Mouse (Mus musculus) urinary bladder, postnatal 36 days (tissue): ENCODE measurements around the gene Gsto2.

ENCODE experiments used
- DNase-seq, 2 experiments: peaks; one replicate each; pipeline ENCODE4 v3.0.0; 2022; ENCODE audit warnings: low spot score in 2 of 2, mixed read lengths in 1 of 2

Gene Gsto2

DNA sequence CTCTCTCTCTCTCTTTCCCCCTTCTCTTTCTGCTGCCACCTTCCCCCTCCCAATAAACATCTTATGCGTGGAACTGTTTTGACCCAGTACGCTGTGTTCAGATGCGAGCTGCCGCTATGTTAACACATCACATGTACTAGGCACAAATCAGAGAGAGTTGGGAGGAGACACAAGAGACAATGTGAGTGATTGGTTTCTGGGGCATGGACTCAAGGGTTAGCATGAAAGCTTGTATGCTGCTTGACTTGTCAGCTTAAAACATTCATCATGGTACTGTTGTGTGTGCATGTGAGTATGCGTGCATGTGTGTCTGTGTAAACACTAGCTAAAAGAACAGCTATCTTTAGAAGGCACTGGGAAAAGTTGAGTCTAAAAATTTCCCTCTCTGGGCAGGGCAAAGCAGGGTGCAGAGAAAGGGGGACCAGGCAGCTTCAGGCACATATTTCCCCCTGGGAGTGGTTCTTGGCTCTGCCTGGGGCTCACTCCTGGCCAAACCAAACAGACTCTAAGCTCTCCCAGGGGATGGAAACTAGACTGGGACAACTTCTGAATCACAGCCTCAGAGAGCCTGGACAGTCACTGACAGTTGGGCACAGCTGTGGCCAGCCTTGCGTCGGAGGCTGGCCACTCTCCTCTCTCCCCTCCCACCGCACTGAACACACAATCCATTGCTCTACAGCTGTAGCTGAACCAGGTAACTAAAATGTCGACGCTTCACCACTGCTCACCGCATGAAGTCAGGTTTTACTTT lies 26.4 kb downstream of the Gsto2 start:
- no peak for DNase-seq

DNA sequence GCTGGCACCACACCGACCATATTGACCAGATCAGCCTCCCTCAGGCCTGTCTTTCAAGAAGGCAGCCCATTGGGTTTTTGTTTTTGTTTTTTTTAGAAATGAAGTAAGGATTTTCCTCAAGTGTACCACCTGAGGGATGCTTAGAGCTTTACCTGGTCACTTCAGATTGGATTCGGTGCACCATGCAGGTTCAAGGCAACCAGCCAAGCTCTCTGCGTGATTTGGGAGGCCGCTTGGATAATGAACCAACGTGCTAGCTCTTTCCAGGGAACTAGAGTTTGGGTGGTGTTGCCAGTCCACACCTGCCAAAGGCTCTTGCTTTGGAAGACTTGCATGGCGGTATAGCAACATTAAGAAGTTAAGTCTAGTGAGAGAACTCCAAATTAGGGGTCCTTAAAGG lies 27.8 kb downstream of the Gsto2 start:
- DNase-seq, result no peak

DNA sequence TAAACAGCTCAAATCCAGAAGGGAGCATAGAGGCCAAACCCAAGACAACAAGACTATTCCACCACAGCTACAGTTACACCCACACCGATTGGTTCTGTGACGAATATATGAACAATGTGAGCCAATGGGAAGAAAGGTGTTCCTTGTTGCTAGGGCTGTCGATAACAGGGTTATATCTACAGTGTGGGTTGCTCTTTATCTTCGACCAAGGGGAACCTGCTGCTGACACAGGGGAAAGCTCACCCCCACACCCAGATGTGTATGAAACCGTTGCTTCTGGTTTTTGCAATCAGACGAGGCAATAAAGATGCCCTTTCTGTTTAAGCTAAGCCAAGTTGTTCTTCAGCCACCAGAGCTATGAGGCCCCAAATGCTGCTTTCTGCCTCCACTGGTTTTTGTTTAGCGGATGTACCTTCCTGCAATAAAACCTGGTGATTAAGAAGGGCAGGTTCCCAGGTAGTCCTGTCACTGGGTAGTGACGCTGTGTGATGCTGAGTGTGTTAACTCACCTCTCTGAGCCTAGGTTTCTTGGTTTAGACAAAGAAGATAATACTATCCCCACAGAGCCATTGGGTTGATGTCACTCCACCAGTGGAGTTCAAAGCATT lies 33.2 kb downstream of the Gsto2 start:
- DNase-seq, result no peak

DNA sequence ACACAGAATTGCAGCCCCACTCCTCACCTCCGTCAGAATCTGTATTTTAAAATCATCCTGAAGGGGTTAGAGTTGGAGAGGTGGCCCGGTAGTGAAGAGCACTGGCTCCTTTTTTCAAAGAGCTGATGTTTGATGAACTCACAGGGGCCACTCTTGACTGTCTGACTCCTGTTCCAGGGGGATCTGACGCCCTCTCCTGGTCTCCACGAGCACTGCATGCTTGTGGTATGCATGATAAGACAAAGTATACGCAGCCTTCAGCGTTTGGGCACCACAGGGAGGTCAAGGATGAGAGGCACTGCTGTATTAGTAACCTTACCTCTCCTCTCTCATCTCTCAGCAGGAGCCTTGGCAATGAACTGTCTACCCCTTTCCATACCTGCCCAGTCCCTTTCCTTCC lies 34.7 kb downstream of the Gsto2 start:
- no peak for DNase-seq

DNA sequence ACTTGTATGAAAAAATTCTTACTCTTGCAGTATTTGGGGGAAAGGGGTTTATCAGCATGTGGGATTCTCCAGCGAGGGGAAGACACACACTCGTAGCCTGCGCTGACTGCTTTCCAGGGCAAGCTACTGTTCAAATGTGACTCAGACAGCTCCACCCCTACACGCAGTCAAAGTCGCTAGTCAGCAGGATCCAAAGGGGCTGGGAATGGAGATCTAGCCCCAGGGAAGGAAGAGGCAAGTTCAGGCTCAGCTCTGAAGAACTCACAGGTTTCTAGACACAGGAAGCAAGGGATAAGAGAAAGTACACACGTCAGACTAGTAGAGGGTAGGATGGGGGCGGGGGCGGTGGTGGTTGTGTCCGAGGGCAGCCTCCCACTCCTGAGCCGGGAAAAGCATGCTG lies 35.2 kb downstream of the Gsto2 start:
- DNase-seq, result no peak

DNA sequence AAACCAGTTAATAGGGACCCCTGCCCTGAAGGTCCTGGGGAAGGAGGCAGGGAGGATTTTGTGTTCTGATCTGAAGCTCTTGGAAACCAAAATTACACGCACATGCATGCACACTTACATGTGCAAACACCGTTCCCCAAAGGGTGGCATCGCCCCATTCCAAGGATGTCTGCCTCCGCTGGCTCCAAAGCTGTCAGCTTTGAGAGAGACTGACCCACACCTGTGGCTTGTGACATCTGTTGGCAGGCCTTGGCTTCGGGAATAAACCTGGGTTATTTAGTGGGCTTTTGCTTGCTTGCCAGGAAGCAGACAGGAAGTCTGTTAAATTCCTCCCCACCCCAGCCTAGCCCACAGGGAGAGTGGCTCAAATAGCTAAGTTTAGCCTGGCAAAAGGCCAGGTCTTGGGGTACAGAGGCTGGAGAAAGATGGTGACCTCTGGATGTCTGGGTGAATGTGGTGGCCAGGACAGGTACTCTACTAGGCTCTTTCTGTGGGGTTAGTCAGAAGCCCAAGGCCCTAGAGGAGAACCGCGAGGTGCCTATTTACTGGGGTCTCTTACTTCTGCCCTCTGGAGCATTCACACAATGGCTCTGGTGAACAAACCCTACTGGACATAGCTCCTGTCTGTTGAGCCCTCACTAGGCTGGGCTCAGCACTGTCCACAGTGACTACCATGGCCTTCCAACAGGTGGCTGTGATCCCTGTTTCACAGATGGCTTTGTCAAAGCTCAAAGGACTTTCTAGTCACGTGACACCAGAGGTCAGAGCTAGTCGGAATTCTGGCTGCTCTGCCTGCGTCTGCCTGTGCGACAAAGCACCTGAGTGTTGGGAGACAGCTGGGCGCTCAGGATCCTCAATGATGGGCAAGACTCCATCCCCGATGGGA lies 37.2 kb downstream of the Gsto2 start:
- DNase-seq, result no peak

DNA sequence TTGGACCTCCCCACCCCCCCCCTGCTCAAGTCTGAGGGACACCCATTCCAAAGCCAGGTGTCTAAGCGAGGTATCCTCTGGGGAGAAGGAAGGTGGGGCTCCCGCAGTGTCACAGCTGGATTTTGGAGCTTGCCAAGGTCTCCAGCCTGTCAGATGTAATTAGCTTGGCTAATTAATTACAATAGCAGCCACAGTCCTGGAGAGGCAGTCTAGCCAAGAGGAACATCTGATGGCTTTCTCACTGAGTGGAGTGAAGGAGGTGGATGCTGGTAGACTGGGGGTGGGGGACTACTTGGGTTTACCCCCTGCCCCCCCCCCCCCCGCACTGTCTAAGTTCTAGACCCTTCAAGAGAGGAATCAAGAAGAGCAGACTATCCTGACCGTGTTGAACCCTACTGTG lies 38.3 kb downstream of the Gsto2 start:
- DNase-seq, result no peak

DNA sequence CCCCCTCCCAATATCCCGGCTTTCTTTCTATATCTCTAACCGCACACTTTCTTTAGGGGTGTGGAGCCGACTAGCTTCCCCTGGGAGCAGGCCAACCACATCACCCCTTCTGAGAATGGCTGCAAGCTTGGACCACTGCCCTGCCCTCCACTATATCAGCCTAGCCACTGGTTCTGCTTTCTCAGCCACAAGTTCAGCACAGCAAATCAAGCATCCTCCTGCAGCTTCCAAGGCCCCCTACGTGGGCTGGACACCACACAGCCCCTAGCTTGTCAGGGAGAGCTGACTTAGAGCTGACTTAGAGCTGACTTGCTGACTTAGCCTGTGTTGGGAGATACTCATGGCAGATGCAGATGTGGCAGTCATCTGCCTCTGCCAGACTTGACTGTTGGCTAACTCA lies 39.7 kb downstream of the Gsto2 start:
- no peak for DNase-seq

DNA sequence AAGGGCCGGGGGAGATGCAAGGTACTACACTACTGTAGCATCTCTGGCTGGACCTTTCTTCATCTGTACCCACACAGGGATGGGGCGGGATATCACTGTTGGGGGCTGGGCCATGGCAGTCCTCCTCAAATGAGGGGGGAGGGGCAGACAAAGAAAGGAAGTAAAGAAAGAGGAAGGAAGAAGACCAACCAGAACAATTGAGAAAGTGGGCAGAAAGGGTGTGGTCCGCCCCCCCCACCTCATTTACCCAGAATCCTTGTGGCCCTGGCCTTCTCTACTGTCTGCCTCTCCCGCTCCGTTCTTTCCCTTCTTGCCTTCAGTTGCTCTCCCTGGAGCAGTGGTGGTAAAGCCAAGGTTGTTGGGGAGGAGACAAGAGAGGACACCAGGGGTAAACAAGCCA lies 40.3 kb downstream of the Gsto2 start:
- DNase-seq, result no peak

DNA sequence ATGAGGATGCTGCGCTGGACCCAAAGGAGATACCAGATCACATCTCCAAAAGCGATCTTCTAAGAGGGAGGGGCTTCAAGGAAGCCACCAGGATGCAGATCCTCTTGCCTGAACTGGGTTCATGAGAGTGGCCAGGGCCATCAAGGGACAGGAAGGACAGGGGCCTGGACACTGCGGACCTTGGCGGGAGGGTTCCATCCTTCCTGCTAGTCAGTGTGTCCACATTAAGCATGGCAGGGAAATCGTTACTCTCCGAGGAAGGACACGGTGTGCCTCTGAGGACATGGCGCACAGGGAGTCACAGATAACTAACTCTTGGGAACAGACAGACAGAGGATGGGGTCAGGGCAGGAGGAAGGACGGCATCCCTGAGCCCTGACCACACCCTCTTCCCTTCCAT lies 42.3 kb downstream of the Gsto2 start:
- no peak for DNase-seq

DNA sequence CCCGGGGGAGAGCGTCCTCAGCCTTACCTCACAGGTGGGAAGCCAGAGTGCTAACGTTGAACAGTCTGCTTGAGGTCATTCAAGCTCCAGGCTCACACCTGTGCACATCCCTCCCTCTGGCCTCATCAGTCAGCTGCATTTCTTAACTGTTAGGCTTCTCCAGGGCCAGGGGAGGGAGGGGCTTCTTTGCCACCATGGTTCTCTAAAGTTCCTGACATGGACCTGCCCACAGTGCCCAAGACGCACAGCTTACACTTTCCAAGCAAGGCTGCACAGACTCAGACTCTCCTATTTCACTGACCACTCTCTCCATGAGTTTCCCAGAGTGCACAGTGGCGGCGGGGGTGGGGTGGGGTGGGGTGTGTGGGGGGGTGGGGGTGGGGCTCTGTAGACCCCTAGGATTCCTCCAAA lies 43.6 kb downstream of the Gsto2 start:
- no peak for DNase-seq

DNA sequence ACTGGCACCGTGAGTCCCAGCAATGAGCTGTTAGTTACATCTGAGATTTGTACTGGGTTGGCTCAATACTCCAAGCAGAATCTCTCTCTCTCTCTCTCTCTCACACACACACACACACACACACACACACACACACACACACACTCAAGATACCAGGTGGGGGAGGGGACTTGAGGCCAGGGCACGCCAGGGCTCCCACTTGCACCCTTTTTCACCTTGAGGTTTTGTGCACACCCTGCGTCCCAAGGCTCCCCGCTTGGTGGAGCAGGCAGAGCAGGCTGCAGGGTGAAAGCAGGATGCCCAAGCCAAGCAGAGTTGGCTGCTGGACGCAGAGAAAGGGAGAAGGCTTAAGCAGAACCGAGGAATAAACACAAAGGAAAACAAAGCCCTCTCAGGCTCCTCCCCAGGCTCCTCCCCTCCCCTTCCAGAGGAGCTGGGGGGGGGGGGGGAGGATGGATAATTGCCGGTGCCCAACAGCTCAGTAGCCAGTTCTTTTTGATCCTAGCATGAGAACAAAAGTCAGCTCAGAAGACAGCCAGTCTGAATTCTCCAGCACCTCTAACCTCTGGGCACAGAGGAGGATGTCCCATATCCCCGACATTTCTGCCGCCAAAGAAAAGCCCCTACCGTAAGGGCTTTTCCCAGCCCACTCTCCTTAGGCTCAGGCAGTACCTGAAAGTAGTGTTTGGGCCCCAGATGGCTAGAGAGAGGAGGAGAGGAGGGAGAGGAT lies 44.2 kb downstream of the Gsto2 start:
- no peak for DNase-seq

DNA sequence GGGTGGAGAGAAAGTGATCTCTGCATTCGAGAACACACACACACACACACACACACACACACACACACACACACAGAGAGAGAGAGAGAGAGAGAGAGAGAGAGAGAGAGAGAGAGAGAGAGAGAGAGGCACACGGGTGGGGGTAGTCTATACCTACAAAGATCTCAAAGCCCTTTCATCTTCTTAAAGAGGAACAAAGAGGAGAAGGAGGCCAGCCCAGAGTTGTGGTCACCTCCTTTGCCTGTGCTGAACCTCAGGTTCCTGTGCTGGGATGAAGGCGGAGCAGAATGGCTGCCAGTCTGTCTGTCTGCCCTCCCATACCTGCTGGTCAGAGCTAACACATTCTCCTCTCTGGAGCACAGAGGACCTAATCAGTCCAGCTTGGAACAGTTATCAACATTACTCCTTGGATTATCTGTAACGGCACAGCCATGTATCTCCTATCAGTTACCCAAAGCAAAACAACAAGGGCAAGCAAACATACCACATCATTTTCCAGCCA lies 44.8 kb downstream of the Gsto2 start:
- DNase-seq, result no peak

DNA sequence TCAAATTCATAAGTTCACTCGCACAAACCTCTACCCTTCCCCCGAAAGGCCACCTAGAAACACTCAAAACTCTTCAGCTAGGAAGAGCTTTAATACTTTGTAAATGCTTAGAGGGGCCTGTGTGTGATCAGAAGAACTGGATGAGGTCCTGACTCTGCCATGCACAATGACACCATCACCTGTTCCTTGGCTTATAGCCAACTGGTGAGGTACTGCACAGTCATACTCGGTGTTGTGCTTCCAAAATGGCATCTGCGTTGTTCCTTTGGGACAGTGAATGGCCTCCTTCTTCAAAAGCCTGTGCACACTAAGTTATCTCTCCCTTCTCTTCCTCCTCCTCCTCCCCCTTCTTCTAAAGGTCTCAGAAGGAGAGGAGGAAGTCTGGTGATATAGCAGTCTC lies 45.4 kb downstream of the Gsto2 start:
- DNase-seq, result no peak

DNA sequence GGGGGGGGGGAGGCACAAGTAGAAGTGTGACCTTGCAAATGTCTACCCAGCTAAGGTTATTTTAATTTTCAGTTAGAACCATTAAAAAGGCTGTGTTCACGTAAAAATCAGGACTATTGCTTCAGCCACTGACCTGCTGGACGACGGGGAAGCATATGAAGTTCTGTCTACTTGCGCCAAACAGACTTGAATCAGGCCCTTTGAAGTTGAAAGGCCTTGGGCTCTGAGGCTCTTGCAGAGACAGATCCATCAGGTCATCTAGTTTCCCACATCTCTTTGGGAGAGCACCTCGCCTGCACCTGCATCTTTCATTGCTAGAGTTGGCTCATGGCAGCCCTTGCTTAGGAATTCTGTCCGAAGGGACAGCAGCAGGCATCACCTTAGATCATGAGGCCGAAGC lies 48.0 kb downstream of the Gsto2 start:
- DNase-seq, result no peak

DNA sequence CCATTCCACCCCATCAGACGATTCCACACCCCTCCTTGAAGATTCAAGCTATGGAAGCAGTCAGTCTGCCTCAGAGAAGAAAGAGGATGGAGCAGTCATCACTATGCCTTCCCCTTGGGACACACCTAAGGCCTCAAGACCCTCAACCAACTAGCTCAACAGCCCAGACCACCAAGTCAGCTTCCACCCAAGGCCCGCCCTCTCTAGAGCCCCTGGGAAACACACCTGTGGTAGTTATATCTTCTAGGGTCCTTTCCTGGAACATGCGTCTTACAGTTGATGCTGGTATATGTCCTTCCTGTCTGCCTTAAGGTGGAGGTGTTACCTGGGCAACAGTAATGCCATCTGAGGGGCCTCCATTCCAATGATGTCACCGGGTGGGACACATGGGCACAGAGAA lies 48.9 kb downstream of the Gsto2 start:
- no peak for DNase-seq

DNA sequence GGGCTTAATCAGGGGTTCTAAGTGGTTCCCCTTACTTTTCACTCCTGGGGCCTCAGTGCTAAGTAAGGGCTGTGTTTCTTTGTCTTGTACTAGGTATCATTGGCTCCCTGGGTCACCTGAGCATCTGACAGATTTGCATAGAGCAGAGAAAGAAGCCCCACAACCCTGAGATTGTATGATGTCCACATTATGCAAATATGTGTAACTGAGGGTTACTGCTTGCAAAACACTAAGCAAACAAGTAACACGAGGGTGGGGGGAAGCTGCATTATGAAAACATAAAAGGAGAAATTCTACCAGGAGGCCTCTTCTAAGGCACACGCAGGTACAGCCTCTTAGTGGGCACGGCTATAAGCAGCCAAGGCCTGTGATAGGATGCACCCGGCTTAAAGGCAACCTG lies 49.9 kb downstream of the Gsto2 start:
- DNase-seq, result no peak

DNA sequence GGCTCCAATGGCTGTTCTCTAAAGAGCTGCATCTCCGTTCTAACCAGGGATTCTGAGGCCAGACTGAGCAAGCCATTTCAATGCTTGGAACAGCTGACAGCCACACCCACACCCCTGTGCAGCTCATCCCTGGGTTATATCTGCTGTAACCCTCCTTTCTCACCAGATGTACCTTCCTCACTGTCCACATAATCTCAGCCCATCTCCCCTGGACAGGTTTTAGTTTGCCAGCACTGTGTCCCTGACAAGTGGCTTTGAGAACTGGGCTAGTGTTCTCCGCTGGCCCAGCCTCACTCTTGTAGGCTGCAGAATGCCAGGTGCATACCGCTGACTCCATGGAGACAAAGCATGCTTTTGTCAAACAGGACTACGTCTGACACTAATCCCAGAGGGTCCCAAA lies 52.1 kb downstream of the Gsto2 start:
- no peak for DNase-seq

DNA sequence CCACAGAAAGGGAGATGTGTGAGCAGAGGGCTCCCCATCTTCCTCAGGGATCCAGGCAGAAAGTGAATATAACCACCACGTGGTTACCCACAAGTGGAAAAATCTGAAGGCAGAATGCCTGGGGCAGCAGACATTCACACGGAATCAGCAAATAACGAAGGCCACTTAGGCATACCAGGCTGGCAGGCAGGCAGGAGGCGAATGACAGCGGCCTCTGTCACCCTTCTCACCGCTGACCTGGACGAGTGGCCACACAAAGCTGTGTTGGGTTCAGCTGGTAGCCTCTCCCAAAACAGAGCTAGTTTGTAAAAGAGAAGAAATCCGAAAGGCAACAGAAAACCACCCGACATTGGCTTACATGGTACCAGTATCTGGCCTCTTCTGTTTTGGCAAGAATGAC lies 52.7 kb downstream of the Gsto2 start:
- no peak for DNase-seq

DNA sequence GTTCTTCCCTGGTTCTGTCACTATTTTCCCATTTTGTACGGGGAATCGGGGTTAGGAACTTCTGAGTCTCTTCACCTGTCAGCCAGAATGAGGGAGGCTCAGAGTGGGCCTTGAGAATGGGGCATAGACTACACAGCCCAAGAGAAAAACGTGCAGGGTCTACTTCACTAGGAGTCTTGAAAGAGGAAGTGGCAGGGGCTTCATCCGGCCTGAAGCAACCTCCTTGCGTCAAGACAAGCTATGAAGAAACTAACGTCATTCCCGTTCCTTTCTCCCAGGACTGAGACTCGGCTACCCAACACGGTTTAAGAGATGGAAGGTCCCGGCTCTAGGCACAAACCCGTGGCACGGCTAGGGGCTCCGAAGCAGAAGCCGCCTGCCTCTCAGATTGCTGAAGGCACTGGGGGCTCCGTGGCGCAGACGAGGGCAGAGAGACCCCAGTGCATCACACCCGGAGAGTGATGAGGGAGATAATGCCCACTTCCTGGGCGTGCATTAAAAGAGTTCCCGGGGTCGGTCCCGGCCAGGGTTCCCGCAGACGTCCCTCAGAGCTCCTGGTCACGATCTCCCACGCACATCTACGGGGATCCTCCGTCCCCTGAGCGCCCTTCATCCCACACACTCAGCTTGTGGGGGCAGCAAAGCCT lies 53.2 kb downstream of the Gsto2 start:
- DNase-seq, result no peak
